Mouse (Mus musculus): Measurements from ENCODE around the gene Tpgs1. TPM values are rescaled to one million over a fixed set of nuclear protein-coding genes. Genes with fewer than 3 reads are reported as not detected.
A peak's percentile ranks its signal among the peaks of the same experiment; 100 is the strongest.

The Tpgs1 gene
- total RNA-seq, 2 experiments from 2014 or later, result 68.5 to 80.9 TPM

GRCm38 (mm10) chr10:79709307-79709706, 40.1 kb downstream of the Tpgs1 start:
- DNase-seq (ENCODE audit: low spot score in 2 of 2), result no peak

- DNase-seq (ENCODE audit: low spot score in 2 of 2), result no peak
These were observed 42.9 kb downstream of the Tpgs1 start for GRCm38 (mm10) chr10:79712029-79712428.

- DNase-seq (ENCODE audit: low spot score in 2 of 2), result peak; percentile 84 to 86
These were observed 43.4 kb downstream of the Tpgs1 start for GRCm38 (mm10) chr10:79712499-79713126.

DNA sequence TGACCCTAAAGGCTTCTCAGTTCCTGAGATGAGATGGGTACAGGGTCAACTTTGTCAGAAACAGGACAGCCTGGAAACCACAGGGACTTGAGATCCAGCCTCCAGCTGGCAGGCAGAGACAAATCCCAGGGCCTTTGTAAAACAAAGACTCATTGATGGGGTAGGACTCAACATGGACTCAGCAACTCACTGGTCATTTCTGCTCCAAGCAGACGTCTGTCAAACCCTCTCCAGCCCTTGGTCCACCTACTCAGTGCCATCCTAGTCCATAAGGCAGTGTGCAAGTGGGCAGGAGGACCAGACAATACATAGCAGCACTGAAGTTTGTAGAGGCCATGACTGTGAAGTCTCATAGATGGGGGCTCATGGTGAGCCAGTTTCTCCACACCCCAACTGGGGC, 44.0 kb downstream of the Tpgs1 start:
- DNase-seq (ENCODE audit: low spot score in 2 of 2), result no peak

- no peak for DNase-seq (ENCODE audit: low spot score in 2 of 2)
These were observed 45.8 kb downstream of the Tpgs1 start for GRCm38 (mm10) chr10:79714996-79715395.

DNA sequence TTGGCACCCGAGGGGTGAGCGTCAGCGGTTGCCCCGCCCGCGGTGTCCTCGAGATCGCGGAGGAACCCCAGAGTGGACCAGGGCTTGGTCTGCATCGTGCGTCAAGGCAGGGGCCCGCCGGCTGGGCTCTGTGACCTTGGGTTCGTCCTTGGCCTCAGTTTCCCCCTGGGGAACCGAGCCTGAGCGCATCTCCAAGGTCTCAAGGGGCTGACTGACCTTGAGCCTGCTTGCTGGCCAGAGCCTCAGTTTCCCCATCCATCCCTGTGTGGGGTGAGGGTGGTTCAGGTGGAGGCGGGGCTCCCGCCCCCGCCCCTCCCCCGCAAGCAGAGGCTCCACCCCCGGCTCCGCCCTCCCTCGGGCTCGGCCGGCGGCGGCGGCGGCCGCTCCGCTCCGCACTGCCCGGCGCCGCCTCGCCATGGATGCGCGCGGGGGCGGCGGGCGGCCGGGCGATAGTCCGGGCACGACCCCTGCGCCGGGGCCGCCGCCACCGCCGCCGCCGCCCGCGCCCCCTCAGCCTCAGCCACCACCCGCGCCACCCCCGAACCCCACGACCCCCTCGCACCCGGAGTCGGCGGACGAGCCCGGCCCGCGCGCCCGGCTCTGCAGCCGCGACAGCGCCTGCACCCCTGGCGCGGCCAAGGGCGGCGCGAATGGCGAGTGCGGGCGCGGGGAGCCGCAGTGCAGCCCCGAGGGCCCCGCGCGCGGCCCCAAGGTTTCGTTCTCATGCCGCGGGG, 47.3 kb downstream of the Tpgs1 start, which contains the start of gene Hcn2:
Hcn2 (plus strand) TSS at position 381 of the 734 bp plus-strand sequence.
- no peak for DNase-seq (ENCODE audit: low spot score in 2 of 2)

GRCm38 (mm10) chr10:79716988-79717355, 47.8 kb downstream of the Tpgs1 start:
- no peak for DNase-seq (ENCODE audit: low spot score in 2 of 2)

GRCm38 (mm10) chr10:79717640-79718357, 48.6 kb downstream of the Tpgs1 start:
- DNase-seq (ENCODE audit: low spot score in 2 of 2), result peak in 1 of 2 experiments; percentile 58

DNA sequence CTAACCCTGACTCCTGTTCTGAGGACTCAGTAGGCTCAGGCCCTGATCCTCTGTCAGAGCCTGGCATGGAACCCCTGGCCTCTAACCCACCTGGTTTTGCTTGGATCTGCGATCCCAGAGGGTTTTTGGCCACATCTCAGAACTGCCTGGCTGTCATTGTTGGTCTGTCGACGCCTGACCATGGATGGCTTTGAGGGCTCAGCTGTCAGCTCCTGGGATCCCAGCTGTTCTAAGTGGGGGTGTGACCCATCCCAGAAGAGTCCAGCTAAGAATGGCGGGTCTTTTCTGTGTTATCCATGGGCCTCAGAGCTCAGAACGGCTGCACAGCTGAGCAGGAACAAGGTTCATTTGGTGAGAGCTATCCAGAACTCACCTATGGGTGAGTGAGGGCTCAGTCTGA, 51.9 kb downstream of the Tpgs1 start:
- no peak for DNase-seq (ENCODE audit: low spot score in 2 of 2)

GRCm38 (mm10) chr10:79723047-79723446, 53.9 kb downstream of the Tpgs1 start:
- no peak for DNase-seq (ENCODE audit: low spot score in 2 of 2)

DNA sequence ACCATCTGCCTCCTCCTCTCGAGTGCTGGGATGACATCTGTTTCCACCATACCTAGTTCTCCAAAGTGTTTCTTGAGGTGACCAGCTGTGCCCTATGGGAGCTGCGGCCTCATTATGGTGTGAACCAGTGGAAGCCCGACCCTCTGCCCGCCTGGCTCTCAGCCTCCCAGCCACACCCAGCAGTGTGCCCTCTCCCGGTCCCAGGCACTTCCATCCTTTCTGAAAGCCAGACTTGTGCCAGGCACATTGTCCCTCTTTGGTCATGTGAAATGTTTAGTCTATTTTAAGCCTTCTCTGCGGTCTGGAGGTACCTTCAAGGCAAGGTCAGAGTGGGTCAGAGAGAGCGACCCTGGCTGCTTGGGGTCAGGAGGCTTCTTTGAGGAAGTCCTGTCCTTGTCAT, 54.5 kb downstream of the Tpgs1 start:
- no peak for DNase-seq (ENCODE audit: low spot score in 2 of 2)

Other genes with a start within 250 kb of the Tpgs1 start
- not detected for gene Vmn2r83, start 200.6 kb upstream of the Tpgs1 start, total RNA-seq (2021)
- 1 to 10 TPM; 4.0 to 4.3 TPM for gene Plpp2, start 135.6 kb upstream of the Tpgs1 start, total RNA-seq (2021)
- gene Mier2, start 114.2 kb upstream of the Tpgs1 start, total RNA-seq (2021), result 10 to 100 TPM; 52.1 to 56.3 TPM
- not detected for gene Theg, start 82.0 kb upstream of the Tpgs1 start, total RNA-seq (2021)
- gene C2cd4c, start 55.3 kb upstream of the Tpgs1 start, total RNA-seq (2021), result 10 to 100 TPM; 11.0 to 11.3 TPM
- gene Shc2, start 31.5 kb upstream of the Tpgs1 start, total RNA-seq (2021), result 10 to 100 TPM; 48.0 to 48.3 TPM
- under 1 TPM; 0.39 to 0.62 TPM for gene Odf3l2, start 23.6 kb upstream of the Tpgs1 start, total RNA-seq (2021)
- under 1 TPM in 1 of 2 experiments, not detected in 1; 0.32 TPM for gene Madcam1, start 4.8 kb upstream of the Tpgs1 start, total RNA-seq (2021)
- gene Cdc34, start 12.8 kb downstream of the Tpgs1 start, total RNA-seq (2021), result 10 to 100 TPM; 54.8 to 56.2 TPM
- gene Gzmm, start 19.7 kb downstream of the Tpgs1 start, total RNA-seq (2021), result 1 to 10 TPM; 1.6 to 1.8 TPM
- 100 to 1,000 TPM; 692 to 694 TPM for gene Bsg, start 35.1 kb downstream of the Tpgs1 start, total RNA-seq (2021)
- 10 to 100 TPM; 82.8 to 84.2 TPM for gene Hcn2, start 47.3 kb downstream of the Tpgs1 start, total RNA-seq (2021)
- 10 to 100 TPM; 36.1 to 44.7 TPM for gene Polrmt, start 77.2 kb downstream of the Tpgs1 start, total RNA-seq (2021)
- 1 to 10 TPM; 1.2 to 1.7 TPM for gene Fgf22, start 85.7 kb downstream of the Tpgs1 start, total RNA-seq (2021)
- gene Rnf126, start 97.6 kb downstream of the Tpgs1 start, total RNA-seq (2021), result 10 to 100 TPM; 90.8 to 97.7 TPM
- 1 to 10 TPM; 1.3 to 1.5 TPM for gene Fstl3, start 107.9 kb downstream of the Tpgs1 start, total RNA-seq (2021)
- under 1 TPM; 0.21 to 0.31 TPM for gene Prss57, start 121.6 kb downstream of the Tpgs1 start, total RNA-seq (2021)
- gene Palm, start 124.2 kb downstream of the Tpgs1 start, total RNA-seq (2021), result 100 to 1,000 TPM; 392 to 395 TPM
- gene Misp, start 151.6 kb downstream of the Tpgs1 start, total RNA-seq (2021), result under 1 TPM; 0.33 to 0.78 TPM
- 10 to 100 TPM; 63.8 to 66.5 TPM for gene Ptbp1, start 185.1 kb downstream of the Tpgs1 start, total RNA-seq (2021)
- 1 to 10 TPM; 3.6 to 3.7 TPM for gene Prtn3, start 205.1 kb downstream of the Tpgs1 start, total RNA-seq (2021)
- gene Plppr3, start 205.3 kb downstream of the Tpgs1 start, total RNA-seq (2021), result 100 to 1,000 TPM; 113 TPM
- not detected for gene Elane, start 216.9 kb downstream of the Tpgs1 start, total RNA-seq (2021)
- gene Cfd, start 221.5 kb downstream of the Tpgs1 start, total RNA-seq (2021), result not detected
- 10 to 100 TPM; 55.7 to 56.2 TPM for gene Med16, start 239.6 kb downstream of the Tpgs1 start, total RNA-seq (2021)
- not detected for gene Gm26602, start 241.5 kb downstream of the Tpgs1 start, total RNA-seq (2021)
- gene Kiss1r, start 247.6 kb downstream of the Tpgs1 start, total RNA-seq (2021), result 1 to 10 TPM; 7.5 TPM